Mouse (Mus musculus): ENCODE measurements around the gene Ptpdc1. TPM values are rescaled to one million over a fixed set of nuclear protein-coding genes. Genes with fewer than 3 reads are reported as not detected.

Ptpdc1 gene
- 0.58 TPM for polyA plus RNA-seq (2017; shearing (Covaris generic))

DNA sequence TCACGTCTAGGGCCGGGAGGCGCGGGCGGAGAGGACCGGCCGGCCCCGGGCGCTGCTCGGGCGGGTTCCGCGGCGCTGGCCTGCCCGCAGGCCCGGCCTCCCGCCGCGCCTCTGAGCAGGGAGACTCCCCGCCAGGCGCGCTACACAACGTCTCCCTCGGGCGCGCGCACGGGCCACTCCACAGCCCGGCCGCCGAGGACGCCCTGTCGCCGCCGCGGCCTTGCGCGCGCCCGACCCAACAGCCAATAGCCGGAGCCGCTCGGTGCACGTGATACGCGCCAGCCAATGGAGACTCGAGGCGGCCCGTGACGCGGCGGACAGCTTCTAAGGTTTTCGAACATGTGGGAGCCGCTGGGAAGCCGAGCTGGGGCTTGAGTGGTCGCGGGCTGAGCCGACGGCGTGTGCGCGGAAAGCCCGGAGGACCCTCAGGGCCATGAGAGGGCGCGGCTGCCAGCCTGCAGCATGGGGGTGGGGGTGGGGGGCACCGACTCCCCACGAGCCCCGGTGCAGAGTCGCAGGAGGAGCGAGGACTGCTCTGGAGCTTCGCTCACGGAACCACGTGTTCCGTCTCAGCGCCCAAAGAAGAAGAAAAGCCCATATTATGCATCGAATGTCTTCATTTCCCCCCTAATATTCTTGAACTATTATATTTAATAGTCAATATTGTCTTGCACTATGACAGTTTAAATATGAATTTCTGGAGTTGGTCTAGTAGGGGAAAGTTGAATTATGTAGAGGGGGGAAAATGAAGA is at the start of gene Ptpdc1:
Gene Ptpdc1, minus strand, starts transcription at position 232 of the 752 bp plus-strand sequence.

DNA sequence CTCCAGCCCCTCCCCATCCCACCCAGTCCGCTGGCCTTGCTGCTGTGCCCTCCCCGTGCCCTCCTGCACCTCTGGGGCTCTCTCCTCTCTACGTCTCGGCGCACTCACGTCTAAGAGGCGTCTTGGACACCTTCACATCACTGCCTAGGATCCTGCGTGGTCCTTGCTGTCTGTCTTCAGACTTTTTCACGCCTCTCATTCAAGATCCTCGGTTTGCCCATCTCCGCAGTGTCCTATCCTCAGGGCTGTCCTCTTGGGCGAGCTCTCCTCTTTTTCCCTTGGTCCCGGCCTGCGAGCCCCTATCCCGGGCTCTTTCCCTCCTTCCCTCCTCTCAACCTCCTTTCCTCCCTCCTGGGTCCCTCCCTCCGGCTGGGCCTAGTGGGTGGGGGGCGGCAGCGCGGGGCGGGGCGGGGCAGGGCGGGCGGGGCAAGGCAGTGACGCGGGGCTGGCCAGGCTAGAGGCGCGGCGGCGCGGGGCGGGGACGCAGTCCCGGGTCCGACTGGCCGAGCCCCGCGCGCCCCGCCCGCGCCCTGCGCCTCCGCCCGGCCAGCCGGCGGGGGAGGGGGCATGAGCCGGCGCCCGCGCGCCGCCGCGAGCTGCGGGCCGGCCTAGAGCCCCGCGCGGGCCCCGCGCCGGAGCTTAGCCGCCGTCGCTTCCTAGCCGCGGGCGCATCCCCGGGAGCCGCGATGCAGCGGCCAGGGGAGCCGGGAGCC is 37.1 kb upstream of the Ptpdc1 start, which contains the start of gene Barx1:
Gene Barx1, plus strand, starts transcription at position 568 of the 713 bp plus-strand sequence.

Other genes with a start within 250 kb of the Ptpdc1 start
- gene Zfp169, start 112.2 kb downstream of the Ptpdc1 start, polyA plus RNA-seq (2017; shearing (Covaris generic)) = 17.8 TPM
- gene A830005F24Rik, start 112.1 kb downstream of the Ptpdc1 start, polyA plus RNA-seq (2017; shearing (Covaris generic)) = 2.1 TPM
- not detected for gene Barx1, start 37.3 kb upstream of the Ptpdc1 start, polyA plus RNA-seq (2017; shearing (Covaris generic))
- 6.8 TPM for gene Phf2, start 245.5 kb upstream of the Ptpdc1 start, polyA plus RNA-seq (2017; shearing (Covaris generic))

Measured in CD4-positive, CD25-positive, alpha-beta regulatory T cell, adult 9 weeks (primary cell).